Mouse (Mus musculus) cerebellum, postnatal 10 days (tissue): ENCODE data around the gene 1600002K03Rik.

Experiments
- DNase-seq, 2 experiments: peaks; one replicate each; pipeline ENCODE4 v3.0.0; 2021; ENCODE audit warnings: mixed read lengths in 2 of 2

Gene 1600002K03Rik

DNA sequence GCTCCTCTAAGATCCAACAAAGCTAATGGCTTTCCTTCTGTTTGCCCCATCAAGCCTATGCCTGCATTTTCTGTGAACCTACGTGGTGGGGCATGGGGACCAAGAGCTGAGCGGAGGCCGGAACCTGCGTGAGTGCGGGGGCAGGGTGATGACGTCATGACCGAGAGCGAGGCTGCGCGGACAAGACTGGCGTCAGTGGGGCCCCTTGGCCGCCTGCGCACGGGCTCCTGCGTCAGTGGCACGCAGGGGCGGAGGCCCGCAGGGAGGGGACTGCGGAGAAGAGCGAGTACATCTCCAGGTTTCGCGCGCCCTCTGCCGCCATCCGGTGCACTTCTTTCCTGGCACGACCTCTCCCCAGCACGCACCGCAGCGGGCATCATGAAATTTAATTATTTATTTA lies 31.5 kb upstream of the 1600002K03Rik start:
- peak; percentile 97 to 99 for DNase-seq

DNA sequence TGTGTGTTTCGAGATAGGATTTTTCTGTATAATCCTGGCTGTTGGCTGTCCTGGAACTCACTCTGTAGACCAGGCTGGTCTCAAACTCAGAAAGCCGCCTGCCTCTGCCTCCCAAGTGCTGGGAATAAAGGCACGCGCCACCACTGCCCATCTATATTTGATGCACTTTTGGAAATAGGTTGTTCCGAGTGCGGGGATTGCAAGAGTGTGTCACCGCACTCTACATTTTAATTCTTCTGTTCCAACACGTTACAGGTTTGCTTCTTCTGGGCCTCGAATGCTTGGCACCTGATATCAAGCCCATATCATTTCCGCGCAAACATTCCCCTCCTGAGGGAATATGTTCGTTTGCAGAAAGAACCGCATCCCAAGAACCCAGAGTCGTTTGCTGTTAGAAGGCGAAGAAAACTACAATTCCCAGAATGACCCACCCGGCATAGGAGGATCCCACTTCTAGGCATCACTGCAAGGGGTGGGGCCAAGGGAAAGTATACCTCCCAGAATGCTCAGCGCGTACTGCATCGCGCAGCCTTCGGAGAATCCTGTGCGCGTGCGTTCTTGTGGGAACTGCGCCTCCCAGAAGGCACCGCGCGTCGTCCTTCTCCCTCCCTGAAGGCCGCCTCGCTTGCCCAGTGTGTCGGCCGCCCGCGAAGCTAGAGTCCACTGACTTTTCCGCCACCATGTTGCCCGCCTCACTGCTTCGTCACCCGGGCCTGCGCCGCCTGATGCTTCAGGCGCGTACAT lies 30.8 kb upstream of the 1600002K03Rik start:
- DNase-seq, result peak; percentile 96 to 98

DNA sequence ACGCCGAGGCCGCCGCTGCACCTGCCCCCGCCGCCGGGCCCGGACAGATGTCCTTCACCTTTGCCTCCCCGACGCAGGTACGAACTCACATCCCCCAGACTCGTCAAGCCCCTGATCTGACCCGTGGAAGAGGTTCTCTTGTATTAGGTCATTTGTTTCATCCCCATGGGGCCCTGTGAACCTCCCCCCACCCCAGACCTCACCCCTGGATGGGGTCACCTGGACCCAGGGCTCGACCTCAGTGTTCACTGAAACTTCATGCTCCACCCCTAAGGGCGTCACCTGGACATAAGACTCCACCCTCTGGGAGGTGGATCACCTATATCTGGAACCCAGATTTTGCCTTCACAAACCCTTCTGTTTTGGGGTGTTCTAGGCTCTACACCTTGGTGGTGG lies 30.2 kb upstream of the 1600002K03Rik start:
- DNase-seq, result no peak

DNA sequence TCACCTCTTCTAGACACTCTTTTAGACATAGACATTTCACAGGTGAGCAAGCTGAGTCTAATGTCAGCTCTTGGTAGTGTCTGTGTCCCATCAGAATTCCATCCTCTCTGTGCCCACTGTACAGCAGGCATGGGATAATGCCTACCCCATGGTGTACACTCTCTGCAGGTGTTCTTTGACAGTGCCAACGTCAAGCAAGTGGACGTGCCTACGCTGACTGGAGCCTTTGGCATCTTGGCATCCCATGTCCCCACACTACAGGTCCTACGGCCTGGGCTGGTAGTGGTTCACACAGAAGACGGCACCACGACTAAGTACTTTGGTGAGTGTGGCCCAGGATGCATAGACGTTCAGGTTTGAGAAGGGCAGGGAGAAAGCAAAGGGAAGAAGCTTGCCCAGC lies 29.1 kb upstream of the 1600002K03Rik start:
- DNase-seq, result no peak

DNA sequence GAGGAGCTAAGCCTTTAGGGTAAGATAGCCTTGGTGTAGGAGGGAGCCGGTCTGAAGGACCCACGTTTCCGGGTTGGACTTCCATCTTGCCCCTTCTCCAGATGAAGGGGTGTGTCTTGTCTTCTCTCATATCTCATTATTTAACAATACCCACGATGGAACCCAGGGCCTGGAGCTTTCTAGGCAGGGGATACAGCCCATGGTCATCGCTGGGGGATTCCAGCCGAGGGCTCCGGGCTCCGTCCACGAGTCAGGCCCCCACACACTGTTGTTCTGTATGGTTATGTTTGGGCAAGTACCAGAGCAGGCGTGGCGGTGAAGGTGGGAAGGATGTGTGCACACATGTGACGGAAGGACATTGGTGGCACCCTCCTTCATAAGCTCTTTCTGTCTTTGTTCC lies 28.6 kb upstream of the 1600002K03Rik start:
- no peak for DNase-seq

DNA sequence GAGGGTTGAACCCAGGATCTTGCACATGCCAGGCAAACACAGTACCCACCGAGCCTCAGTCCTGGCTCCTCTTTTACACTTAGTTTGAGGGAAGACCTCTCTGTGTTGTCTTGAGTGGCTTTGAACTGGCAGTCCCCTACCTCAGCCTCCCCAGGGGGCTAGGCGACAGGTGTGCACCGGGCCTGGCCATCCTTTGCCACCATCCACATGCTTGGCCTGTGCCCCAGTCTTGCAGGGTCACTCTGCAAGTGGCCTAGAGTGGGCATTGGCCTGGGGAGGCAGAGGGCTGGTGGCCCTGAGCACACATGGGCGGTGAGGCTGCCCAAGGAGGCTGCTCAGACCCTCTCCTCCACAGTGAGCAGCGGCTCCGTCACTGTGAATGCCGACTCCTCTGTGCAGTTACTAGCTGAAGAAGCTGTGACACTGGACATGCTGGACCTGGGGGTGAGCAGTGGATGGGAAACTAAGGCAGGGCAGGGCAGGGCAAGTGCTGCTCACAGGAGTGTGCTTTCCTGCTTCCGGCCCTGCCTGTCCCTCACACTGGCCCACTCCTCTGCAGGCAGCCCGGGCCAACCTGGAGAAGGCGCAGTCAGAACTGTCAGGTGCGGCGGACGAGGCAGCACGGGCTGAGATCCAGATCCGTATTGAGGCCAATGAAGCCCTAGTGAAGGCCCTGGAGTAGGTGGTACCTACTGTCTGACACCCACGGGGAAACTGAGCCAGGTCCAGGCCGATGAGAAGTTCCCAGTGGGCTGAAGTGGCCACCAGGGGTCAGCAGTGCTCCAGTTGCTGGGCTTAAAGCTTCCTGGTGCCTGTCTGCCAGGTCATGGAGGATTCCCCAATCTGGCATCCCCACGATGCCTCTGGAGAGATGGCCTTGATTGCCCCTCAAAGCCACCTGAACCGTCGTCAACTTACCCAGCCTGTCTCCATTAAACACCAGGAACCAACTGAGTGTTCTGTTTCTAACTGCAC lies 27.6 kb upstream of the 1600002K03Rik start:
- DNase-seq, result peak; percentile 90 to 93

DNA sequence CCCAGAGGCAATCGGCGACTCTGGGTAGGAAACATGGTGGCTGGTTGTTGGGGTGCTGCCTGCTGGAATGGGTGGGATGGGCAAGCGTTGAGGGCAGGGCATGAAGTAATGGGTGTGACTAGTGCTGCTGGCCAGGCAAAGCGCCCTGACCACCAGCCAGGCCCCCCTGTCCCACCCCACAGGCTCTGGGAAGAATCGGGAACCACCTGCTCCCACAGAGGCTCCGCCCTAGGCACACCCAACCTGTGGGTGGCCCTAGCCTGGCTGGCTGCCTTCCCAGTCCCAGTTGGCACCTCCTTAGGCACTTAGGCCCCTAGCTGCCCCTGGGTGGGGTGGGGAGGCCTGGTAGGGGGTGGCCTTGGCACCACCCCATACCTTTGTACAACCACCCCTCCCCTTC lies 26.8 kb upstream of the 1600002K03Rik start:
- DNase-seq, result peak; percentile 64 to 66

DNA sequence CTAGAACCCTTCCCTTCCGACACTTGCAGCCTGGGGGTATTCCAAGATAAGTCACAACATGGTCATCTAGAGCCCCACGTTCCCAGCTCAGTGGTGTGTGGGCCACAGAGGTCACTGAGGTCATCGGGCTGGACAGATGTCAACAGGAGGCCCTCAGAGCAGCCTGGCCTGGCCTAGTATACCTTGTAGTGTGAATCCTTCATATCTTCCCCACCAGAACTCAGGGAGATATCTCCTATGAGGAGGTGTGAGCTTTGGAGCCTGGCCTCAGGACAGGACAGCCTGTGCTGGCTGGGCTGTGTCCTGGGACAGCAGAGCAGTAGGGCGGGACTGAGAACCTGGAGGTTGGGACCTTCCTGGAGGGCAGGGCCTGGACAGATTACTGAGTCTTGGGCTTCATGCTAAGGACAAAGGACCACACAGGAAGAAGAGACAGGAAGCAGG lies 26.2 kb upstream of the 1600002K03Rik start:
- DNase-seq, result no peak

DNA sequence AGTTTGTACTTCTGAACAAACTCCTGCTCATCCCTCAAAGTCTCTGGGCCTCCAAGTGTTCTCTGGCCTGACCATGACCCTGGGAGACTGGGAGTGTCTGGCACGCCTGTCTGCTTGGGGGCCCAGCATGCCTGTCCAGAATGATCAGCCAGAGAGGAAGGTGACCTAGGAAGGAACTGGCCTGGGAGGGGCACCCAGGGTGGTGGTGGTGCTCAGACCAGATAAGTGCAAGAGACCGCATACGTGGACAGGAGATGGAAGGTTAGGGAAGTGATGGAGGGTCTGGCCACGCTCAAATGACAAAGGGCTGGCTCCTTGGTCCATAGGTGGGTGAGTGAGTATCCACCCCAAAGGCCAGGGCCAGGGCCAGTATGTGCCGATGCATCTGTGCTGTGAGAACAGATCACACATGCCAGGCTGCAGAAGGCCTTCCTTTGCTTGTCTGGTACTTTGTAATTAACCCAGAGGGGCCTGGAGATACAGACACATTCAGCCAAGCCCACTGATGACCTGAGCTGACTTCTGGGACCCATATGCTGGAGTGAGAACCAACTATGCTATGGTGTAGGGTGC lies 25.5 kb upstream of the 1600002K03Rik start:
- DNase-seq, result no peak

DNA sequence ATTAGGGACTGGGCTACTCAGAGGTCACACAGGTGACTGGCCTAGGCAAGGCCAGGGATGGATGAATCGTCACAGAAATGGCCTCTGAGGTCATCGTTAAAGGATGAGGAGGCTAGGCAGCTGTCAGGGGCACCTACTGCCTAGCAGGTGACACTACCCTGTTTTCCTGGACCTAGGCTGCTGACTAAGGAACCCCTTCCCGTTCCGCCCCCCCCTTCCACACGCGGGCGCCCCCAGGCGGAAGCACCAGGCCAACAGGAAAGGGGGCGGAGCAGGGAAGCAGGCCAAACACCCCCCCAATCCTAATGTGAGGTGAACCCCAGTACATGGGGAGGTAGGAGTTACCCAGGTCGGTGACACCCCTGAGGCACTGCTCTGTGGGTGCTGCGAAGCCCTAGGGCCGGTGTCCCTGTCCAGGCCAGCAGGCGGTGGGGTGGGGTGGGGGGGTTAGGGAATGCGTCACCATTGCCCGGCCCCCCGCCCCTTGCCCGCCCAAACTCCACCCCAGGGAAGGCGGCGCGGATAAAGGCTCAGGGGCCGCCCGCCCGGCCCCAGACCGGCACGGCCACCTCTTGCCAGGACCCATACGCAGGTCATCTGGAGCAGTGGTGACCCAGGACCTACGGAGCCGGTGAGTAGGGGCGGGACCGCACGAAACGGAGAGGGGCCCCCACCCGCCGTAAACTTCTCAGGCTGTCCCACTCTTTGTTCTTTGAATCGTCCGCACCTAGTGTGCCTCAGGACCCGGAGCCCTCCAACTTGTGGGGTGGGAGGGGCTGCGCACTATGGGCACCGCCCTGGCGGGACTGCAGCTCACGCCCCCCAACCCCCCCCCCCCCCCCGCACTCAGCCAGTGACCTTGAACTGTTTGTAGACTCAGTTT lies 24.8 kb upstream of the 1600002K03Rik start, which contains the start of gene Midn:
Gene Midn (plus strand): TSS at position 554 of the 883 bp plus-strand sequence.
- DNase-seq, result peak; percentile 86 to 87

DNA sequence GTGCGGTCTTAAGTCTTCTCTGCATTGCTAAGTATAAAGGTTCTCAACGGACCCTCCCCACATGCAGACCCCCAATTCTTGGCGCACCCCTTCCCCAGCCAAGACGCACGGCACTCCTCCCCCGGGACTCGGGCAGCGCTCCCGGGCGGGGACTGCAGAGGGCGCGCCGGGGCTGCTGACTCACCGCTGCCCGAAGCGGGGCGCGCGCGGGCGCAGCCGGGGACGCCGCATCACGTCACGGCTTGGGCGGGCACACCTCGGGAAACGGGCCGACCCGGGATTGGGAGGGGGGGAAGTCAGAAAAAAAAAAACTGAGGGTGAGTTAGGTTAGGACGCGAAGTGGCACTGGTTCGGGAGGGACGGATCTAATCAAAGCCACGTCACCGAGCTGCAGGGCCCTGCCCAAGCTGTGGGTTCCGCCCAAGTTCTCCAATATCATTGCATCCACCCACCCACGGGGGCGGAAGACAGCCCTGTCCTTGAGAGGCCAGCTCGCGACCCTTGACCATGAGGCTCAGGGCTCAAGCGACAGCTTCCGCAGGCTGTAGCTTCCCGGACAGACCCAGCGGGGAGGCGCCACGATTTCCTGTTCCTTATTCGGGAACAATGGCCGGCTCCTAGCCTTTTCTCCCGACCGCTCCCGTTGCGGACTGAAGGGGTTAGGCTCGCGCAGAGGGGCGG lies 24.0 kb upstream of the 1600002K03Rik start:
- DNase-seq, result peak; percentile 97 to 98

DNA sequence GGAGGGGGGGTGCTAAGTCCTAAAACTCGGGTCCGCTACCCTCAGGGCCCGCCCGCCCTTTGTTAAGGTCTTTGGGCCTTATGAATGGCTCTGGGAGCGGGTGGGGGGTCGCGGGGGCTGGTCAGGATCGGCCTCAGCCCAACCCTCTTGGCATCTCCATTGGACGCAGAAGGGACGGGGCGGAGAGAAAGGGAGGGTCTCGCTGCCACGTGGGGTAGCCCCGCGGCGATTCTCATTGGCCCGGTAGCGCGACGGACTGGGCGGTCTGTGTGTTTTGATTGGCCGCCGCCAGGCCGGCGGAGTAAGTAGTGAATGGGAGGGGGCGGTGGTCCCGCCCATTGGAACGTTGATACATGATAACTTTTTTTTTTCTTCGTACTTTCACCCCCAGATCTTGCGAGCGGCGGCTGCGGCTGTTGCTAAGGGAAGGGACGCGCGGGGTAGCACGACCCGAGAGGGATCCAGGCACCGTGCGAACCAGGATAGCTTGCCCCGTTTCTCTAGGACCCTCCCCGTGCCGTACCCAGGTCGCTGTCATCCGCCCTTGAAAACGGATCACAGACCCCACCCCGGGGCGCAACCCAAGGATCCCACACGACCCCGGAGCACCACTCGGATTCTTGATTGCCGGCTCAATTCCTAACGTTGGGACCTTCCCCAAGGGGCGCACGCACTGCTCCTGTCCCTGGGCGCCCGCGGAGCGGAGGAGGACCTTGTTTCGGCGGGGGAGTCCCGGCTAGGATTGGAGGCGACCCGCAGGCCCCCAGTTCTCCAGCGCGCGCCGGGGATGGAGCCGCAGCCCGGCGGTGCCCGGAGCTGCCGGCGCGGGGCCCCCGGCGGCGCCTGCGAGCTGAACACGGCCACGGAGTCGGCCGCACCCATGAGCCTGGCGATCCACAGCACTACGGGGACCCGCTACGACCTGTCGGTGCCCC lies 23.2 kb upstream of the 1600002K03Rik start:
- DNase-seq, result peak; percentile 99 to 100

DNA sequence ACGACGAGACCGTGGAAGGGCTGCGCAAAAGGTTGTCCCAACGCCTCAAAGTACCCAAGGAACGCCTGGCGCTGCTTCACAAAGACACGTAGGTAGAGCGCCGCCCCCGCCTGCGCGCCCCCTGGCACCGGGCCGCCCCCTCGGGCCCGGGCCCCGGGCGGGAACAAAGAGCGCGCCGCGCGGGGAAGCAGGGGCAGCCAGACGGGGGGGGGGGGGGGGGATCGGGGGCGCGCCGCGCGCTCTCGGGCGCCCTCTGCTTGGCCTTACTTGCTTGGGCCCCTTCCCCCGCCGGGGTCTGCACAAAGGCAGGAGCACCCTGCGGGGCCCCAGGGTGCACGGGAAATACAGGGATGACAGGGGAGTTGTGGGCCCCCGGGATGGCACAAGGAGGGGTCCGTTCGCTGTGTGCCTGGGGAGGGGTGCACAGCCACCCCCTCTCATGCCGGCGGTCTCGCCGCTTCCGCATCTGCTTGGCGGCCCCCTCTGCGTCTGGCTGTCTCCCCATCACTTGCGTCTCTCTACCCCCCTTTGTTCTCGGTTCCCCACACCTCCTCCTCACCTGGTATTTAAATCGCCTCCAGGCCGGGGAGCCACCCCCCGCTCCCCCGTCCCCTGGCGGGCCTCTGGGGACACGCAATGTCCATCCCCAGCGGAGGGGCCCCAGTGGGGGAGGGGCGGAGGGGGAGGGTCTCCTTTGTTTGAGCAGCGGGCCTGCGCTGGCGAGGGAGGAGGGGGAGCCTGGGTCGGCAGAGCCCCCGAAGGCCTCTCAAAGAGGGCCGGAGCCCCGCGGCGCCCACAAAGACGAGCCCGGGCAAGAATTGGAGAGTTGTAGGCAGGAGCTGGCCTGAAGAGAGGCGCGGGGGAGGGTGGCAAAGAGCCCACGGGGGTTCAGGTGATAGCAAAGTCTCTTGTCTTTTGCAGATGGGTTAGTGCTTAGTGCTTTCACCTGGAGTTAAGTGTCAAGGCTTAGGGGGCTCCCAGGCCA lies 22.2 kb upstream of the 1600002K03Rik start:
- DNase-seq, result peak; percentile 86

DNA sequence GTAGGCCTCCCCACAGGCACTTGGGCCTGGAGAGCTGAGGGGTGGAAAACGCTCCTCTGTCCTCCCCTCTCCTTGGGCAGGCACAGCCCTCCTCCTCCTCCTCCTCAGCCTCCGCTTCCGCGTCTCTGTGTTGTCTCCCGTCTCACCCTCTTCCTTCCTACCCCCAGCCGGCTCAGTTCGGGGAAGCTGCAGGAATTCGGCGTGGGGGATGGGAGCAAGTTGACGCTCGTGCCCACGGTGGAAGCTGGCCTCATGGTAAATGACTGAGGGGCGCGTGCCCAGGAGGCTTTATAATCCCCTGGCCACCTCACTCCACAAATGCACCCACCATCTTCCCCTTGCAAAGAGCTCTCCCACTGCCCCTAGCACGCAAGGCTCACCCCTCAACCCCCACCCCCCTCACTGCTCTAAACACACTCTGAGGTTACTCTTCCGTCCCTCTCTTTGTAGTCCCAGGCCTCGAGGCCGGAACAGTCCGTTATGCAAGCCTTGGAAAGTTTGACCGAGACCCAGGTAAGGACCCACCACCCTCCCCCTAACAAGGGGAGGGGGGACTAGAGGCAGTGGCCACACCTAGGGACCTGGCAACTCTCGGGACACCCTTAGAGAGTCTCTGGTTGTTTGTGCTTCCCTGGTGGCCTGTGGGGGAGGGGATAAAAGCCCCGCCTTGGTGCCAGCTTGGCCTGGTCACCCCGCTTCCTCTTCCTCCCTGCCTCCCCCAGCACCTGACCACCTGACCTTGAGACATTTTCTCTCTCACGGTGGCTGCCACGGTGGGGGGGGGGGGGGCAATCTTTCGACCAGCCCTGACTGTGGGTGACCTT lies 21.3 kb upstream of the 1600002K03Rik start:
- DNase-seq, result peak; percentile 78 to 82

DNA sequence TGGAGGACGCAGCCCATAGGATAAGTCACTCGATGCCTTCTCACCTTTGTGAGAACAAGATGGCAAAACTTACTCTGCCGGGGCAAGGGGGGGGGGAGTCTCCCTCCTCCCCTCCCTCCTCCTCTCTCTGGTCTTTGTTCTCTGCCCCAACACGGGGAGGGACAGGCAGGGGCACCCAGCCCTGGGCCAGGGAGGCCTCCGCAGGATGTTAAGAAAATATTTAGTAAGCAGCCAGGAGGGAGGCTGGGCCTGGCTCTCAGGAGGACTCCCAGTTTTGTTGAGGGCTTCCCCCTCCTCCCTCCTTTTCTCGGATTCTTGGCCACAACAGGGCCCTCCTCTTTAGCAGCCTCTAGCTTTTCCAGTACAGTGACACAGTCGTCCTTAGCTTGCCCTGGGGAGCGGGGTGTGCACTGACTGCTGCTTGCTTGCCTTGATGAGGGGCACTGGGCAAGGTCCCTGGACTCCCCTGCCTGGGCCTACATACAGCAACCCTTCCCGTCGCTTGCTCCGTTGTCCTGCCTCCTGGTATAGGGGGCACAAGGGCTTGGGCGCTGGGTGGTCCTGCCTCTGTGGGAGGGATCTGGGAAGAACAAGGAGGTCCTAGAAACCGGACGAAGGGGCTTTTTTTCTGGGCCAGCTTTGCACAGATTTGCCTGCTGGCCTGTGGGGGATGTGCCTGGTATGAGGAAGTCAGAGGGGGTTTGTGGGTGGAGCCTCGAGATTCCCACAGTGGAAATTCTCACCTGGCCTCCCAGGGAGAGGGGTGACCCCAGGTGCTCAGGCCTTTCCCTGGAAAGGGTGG lies 20.5 kb upstream of the 1600002K03Rik start:
- peak; percentile 51 to 54 for DNase-seq

DNA sequence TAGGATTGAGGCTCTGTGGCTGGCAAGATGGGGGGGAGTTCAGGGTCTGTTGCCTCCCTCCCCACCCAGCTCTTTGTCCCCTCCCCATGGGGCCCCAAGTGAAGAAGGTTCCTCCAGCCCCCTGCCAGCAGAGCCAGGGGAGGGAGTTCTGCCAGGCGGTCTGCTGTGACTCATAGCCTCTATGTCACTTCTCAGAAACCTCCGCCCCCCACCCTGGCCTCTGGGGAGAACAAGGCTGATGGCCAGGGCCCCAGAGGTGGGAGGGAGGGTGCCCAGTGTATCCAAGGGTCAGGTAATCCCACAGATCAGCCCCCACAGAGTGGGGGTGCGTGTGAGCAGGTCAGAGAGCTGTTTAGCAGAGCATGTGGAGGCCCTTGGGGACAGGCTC lies 19.9 kb upstream of the 1600002K03Rik start:
- peak; percentile 55 to 60 for DNase-seq

DNA sequence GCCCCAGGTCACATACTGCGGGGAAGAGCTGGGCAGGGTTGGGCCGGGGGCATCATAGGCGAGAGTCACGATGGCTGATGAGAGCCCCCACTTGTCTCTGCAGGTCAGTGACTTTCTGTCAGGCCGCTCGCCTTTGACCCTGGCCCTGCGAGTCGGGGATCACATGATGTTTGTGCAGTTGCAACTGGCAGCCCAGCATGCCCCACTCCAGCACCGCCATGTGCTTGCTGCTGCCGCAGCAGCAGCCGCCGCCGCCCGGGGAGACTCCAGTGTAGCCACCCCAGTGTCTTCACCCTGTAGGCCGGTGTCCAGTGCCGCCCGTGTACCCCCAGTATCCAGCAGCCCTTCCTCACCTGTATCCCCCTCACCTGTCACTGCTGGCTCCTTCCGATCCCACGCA lies 19.0 kb upstream of the 1600002K03Rik start:
- DNase-seq, result no peak
